Mouse (Mus musculus) lung, postnatal 0 days (tissue): ENCODE results near the gene Afm. TPM values are rescaled to one million over a fixed set of nuclear protein-coding genes. Genes with fewer than 3 reads are reported as not detected.

Experiments
- ATAC-seq: fragments of 200-750 bp; cut with Nextera tagmentation; 2 replicates; pipeline ENCODE4 v1.8.0; 2017; ENCODE audit warnings: moderate library complexity
- DNase-seq: peaks from one replicate; pipeline ENCODE4 v3.0.0-alpha.2; 2016; ENCODE audit warnings: low spot score
- H3K27ac ChIP-seq: fragments of 300-500 bp; sonication (generic); 2 replicates; pipeline ENCODE4 v1.5.1; 2014; ENCODE audit warnings: antibody characterized with exemption, mild to moderate bottlenecking, low read length, mixed read lengths
- H3K27me3 ChIP-seq: fragments of 300-500 bp; sonication (generic); replicated peaks from 2 replicates; pipeline ENCODE4 v1.6.1; 2014; ENCODE audit warnings: low read length, mixed read lengths; ENCODE audit not compliant: insufficient read depth
- H3K36me3 ChIP-seq: fragments of 300-500 bp; sonication (generic); 2 replicates; pipeline ENCODE4 v1.6.1; 2014; ENCODE audit warnings: low read length, mixed read lengths; ENCODE audit not compliant: insufficient read depth
- H3K4me1 ChIP-seq: fragments of 300-500 bp; sonication (generic); 2 replicates; pipeline ENCODE4 v1.6.1; 2014; ENCODE audit warnings: antibody characterized with exemption, low read depth, low read length, mixed read lengths; ENCODE audit not compliant: insufficient read depth
- H3K4me2 ChIP-seq: fragments of 300-500 bp; sonication (generic); replicated peaks from 2 replicates; pipeline ENCODE4 v1.6.1; 2014; ENCODE audit warnings: low read depth, mild to moderate bottlenecking, low read length, moderate library complexity, mixed read lengths
- H3K4me3 ChIP-seq: fragments of 300-500 bp; sonication (generic); 2 replicates; pipeline ENCODE4 v1.5.1; 2014; ENCODE audit warnings: low read depth, low read length
- H3K9ac ChIP-seq: fragments of 300-500 bp; sonication (generic); replicated peaks from 2 replicates; pipeline ENCODE4 v1.6.1; 2014; ENCODE audit warnings: low read depth, mild to moderate bottlenecking
- H3K9me3 ChIP-seq: fragments of 300-500 bp; sonication (generic); 2 replicates; pipeline ENCODE4 v1.6.1; 2016; ENCODE audit warnings: low read length, mixed read lengths
- CTCF ChIP-seq: IDR thresholded peaks from 2 replicates; pipeline ENCODE4 v1.5.1; 2016; ENCODE audit warnings: antibody characterized with exemption, mild to moderate bottlenecking
- EP300 ChIP-seq: IDR thresholded peaks from 2 replicates; pipeline ENCODE4 v1.6.1; 2016; ENCODE audit warnings: antibody characterized with exemption, mild to moderate bottlenecking, control low read depth
- WGBS: fragments of 180-500 bp; shearing (Covaris S2); extraction: QIAGEN DNeasy Blood & Tissue Kit; methylation state at CpG from one replicate; pipeline ENCODE4 v1.1.7; 2014; 5-methylcytosine and 5-hydroxymethylcytosine counted together
- polyA plus RNA-seq: library from polyadenylated mRNA; unstranded; fragments of >200 nt; fragmentation: Nextera tagmentation; extraction: Ambion mirVana; gene quantifications from 2 replicates; pipeline ENCODE4 v1.2.1, GENCODE M21; 2015

Afm gene
- polyA plus RNA-seq, result not detected in 2 replicates

- Histone ChIP-seq H3K9ac (no peak within 1 kb of the TSS), H3K27ac (no peak within 1 kb of the TSS), H3K9me3 (no peaks in the 10 kb centered on the region), H3K4me3 (no peak within 1 kb of the TSS), H3K27me3 (no peaks in the 10 kb centered on the region), H3K36me3 (no peaks in the 10 kb centered on the region), H3K4me1 (no peaks in the 10 kb centered on the region), H3K4me2 (no peak within 1 kb of the TSS)
- TF ChIP-seq EP300 (no peak), CTCF (no peak)
- ATAC-seq (no peak), DNase-seq (no peak)
- WGBS, result 46% methylated on average over 6 of the region's 6 CpGs
Measured at GRCm38 (mm10) chr5:90518356-90519100, at the start of gene Afm. Gene Afm (plus strand): TSS chr5:90518932.

DNA sequence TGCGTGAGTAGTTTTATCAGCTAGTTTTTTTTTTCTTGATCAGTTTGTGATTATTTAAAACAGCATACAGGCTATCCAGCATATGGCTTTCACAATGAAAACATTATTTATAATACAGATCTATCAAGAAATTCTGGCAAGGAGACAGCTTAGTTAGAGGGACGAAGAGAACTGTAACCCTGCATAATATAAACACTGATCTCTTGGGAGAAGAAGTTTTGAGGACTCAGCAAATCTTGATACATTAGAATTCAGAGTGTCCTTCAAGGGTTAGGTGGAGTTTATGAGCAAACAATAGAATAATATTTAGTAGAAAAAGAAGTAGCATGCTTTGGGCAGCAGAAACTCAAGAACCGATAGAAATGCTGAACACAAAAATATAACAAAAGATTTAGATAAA, 47.9 kb upstream of the Afm start:
- H3K27me3 ChIP-seq, result no peaks in the 10 kb centered on the region
- no peak overlapping the region for H3K4me2 ChIP-seq
- H3K4me3 ChIP-seq, result no peak overlapping the region
- H3K36me3 ChIP-seq, result no peaks in the 10 kb centered on the region
- no peak overlapping the region for H3K27ac ChIP-seq
- 55% methylated on average over 3 of the region's 3 CpGs for WGBS
- ATAC-seq, result no peak
- H3K4me1 ChIP-seq, result no peaks in the 10 kb centered on the region
- no peak overlapping the region for H3K9ac ChIP-seq
- no peak for DNase-seq
- H3K9me3 ChIP-seq, result no peaks in the 10 kb centered on the region
- TF ChIP-seq EP300, result no peak

DNA sequence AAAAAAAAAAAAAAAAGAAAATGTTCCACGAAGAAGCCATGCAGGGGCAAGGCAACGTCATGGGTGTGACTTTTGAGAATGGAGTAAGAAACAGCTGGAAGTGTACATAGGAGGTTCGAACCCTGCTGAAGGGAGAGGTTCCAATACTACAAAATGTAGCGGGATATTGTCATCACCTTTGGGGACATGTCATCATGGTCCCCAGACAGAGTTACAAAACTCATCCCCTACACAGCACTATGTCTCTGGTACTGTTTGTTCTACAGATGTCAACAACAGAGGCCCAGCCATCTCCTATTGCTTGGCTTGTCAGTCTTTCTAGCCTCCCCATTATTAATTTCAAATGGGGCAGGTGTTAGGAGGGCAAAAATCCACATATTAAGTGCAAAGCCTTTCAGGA, 44.8 kb upstream of the Afm start:
- Histone ChIP-seq H3K9me3 (no peaks in the 10 kb centered on the region), H3K27ac (no peak overlapping the region), H3K9ac (no peak overlapping the region), H3K36me3 (no peaks in the 10 kb centered on the region), H3K27me3 (no peaks in the 10 kb centered on the region), H3K4me3 (no peak overlapping the region), H3K4me1 (no peaks in the 10 kb centered on the region), H3K4me2 (no peak overlapping the region)
- TF ChIP-seq CTCF, result no peak
- TF ChIP-seq EP300, result no peak
- no peak for DNase-seq
- no peak for ATAC-seq
- WGBS, result 86% methylated on average over 4 of the region's 4 CpGs

- Histone ChIP-seq H3K4me1 (no peaks in the 10 kb centered on the region), H3K9me3 (no peaks in the 10 kb centered on the region), H3K36me3 (no peaks in the 10 kb centered on the region), H3K4me3 (no peak overlapping the region), H3K27ac (no peak overlapping the region), H3K27me3 (no peaks in the 10 kb centered on the region), H3K9ac (no peak overlapping the region), H3K4me2 (no peak overlapping the region)
- no peak for ATAC-seq
- no peak for DNase-seq
- WGBS, result 85% methylated on average over 5 of the region's 5 CpGs
- TF ChIP-seq CTCF, result no peak
- no peak for TF ChIP-seq EP300
Measured at GRCm38 (mm10) chr5:90474369-90474768, 44.4 kb upstream of the Afm start.

GRCm38 (mm10) chr5:90476741-90477140, 42.0 kb upstream of the Afm start:
- no peak for ATAC-seq
- WGBS, result 88% methylated on average over 3 of the region's 3 CpGs
- no peak overlapping the region for H3K4me2 ChIP-seq

DNA sequence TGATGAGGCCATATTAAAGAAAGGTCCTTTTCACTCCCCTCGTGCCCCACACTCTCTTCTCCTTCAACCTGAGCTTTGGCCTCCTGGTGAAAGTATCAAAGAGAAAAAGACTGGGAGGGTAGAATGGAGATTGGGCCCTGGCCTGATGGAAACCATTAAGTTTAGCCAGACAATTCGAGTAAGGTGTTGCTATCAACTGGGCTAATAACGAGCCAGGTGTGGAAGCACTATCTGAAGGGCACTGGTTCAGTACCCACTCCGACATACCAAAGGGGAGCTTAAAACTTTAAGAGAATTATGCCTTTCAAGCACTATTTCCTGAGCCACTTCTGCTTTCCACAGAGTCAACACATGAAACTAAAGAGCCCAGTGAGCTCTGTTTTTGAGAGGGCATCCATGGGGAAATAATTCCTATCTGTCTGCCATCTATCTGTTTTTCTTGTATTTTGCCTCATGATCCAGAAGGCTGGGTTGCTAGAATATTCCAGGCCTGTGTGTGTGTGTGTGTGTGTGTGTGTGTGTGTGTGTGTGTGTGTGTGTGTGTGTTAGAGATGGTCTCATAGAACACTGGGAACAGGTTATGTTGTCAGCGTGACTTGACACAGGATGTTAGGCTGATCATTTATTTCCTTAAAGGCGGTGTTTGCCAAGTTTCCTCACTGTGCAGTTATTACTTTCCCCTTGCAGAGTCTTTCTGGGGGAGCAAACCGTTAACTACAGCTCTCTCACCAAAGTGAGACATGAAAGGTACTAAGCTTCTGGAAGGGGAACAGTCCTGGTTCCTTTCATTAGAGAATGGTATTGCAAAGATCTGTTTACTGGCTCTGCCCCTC, 41.2 kb upstream of the Afm start:
- no peak for DNase-seq
- TF ChIP-seq EP300 (no peak), CTCF (no peak)
- no peak for ATAC-seq
- H3K9ac ChIP-seq, result no peak overlapping the region
- H3K27me3 ChIP-seq, result no peaks in the 10 kb centered on the region
- no peak overlapping the region for H3K4me3 ChIP-seq
- WGBS, result 43% methylated on average over 7 of the region's 7 CpGs
- H3K27ac ChIP-seq, result no peak overlapping the region
- H3K36me3 ChIP-seq, result no peaks in the 10 kb centered on the region
- H3K9me3 ChIP-seq, result no peaks in the 10 kb centered on the region
- no peak overlapping the region for H3K4me2 ChIP-seq
- no peaks in the 10 kb centered on the region for H3K4me1 ChIP-seq

More at GRCm38 (mm10) chr5:90476741-90477140, 42.0 kb upstream of the Afm start:
- Histone ChIP-seq H3K27ac (no peak overlapping the region), H3K4me3 (no peak overlapping the region), H3K9me3 (no peaks in the 10 kb centered on the region), H3K36me3 (no peaks in the 10 kb centered on the region), H3K27me3 (no peaks in the 10 kb centered on the region), H3K9ac (no peak overlapping the region), H3K4me1 (no peaks in the 10 kb centered on the region)
- no peak for DNase-seq
- TF ChIP-seq EP300 (no peak), CTCF (no peak)
